Mouse (Mus musculus) limb, embryonic 14.5 days (tissue): ENCODE measurements at regions not wholly inside any gene's neighbourhood (a gene's known extent, or its start where the extent isn't known, plus 50 kb on each side); places are given as distances from the start of the nearest gene placed in this dataset.
A peak's percentile ranks its signal among the peaks of the same experiment; 100 is the strongest.

Experiments used
- ATAC-seq: fragments of 200-750 bp; cut with Nextera tagmentation; 2 replicates; pipeline ENCODE4 v1.8.0; 2017; ENCODE audit warnings: low read depth, moderate number of reproducible peaks, moderate TSS enrichment; ENCODE audit not compliant: low FRiP score
- DNase-seq: peaks from one replicate; pipeline ENCODE4 v3.0.0-alpha.2; 2015; ENCODE audit warnings: low spot score
- H3K27ac ChIP-seq: fragments of 300-500 bp; sonication (generic); replicated peaks from 2 replicates; pipeline ENCODE4 v1.5.1; 2014; ENCODE audit warnings: low read depth, mild to moderate bottlenecking, low read length, moderate library complexity, mixed read lengths
- H3K27me3 ChIP-seq: fragments of 300-500 bp; sonication (generic); 2 replicates; pipeline ENCODE4 v1.6.1; 2014; ENCODE audit warnings: low read length, mixed read lengths; ENCODE audit not compliant: control insufficient read depth, insufficient read depth
- H3K36me3 ChIP-seq: fragments of 300-500 bp; sonication (generic); 2 replicates; pipeline ENCODE4 v1.6.1; 2014; ENCODE audit warnings: mild to moderate bottlenecking, low read length, moderate library complexity, mixed read lengths; ENCODE audit not compliant: control insufficient read depth, insufficient read depth
- H3K4me1 ChIP-seq: fragments of 300-500 bp; sonication (generic); 2 replicates; pipeline ENCODE4 v1.6.1; 2014; ENCODE audit warnings: antibody characterized with exemption, low read length, mixed read lengths; ENCODE audit not compliant: control insufficient read depth, insufficient read depth
- H3K4me2 ChIP-seq: fragments of 300-500 bp; sonication (generic); replicated peaks from 2 replicates; pipeline ENCODE4 v1.6.1; 2014; ENCODE audit warnings: low read depth, mild to moderate bottlenecking, low read length, moderate library complexity; ENCODE audit not compliant: severe bottlenecking
- H3K4me3 ChIP-seq: fragments of 300-500 bp; sonication (generic); replicated peaks from 2 replicates; pipeline ENCODE4 v1.5.1; 2014; ENCODE audit warnings: low read length
- H3K9ac ChIP-seq: fragments of 300-500 bp; sonication (generic); 2 replicates; pipeline ENCODE4 v1.6.1; 2014; ENCODE audit warnings: mild to moderate bottlenecking, low read depth, low read length, moderate library complexity; ENCODE audit not compliant: severe bottlenecking
- H3K9me3 ChIP-seq: fragments of 300-500 bp; sonication (generic); 2 replicates; pipeline ENCODE4 v1.6.1; 2016; ENCODE audit warnings: low read length; ENCODE audit not compliant: control insufficient read depth
- POLR2A ChIP-seq: fragments of 200-500 bp; IDR thresholded peaks from 2 replicates; pipeline ENCODE4 v1.8.0; 2012; ENCODE audit warnings: inconsistent platforms, mild to moderate bottlenecking, moderate library complexity, borderline replicate concordance; ENCODE audit not compliant: insufficient read depth, insufficient read length; ENCODE audit errors: extremely low read depth
- WGBS: fragments of 180-500 bp; shearing (Covaris S2); extraction: QIAGEN DNeasy Blood & Tissue Kit; methylation state at CpG from one replicate; pipeline ENCODE4 v1.1.7; 2014; 5-methylcytosine and 5-hydroxymethylcytosine counted together

GRCm38 (mm10) chr6:100934424-100934823, 101.0 kb downstream of the Ppp4r2 start:
- Histone ChIP-seq H3K4me3 (no peak overlapping the region), H3K36me3 (no peaks in the 10 kb centered on the region), H3K4me1 (peaks cover 23% of the 10 kb centered on the region), H3K4me2 (no peak overlapping the region), H3K9me3 (no peaks in the 10 kb centered on the region), H3K27ac (no peak overlapping the region), H3K9ac (no peak overlapping the region), H3K27me3 (no peaks in the 10 kb centered on the region)
- ATAC-seq, result no peak
- no peak for TF ChIP-seq POLR2A
- WGBS, result 87% methylated on average over 5 of the region's 5 CpGs
- DNase-seq, result no peak

GRCm38 (mm10) chr6:100937802-100938201, 104.4 kb downstream of the Ppp4r2 start:
- no peak overlapping the region for H3K9ac ChIP-seq

GRCm38 (mm10) chr6:100938376-100938775, 105.0 kb downstream of the Ppp4r2 start:
- Histone ChIP-seq H3K27me3 (no peaks in the 10 kb centered on the region), H3K36me3 (no peaks in the 10 kb centered on the region), H3K4me1 (peaks cover 3% of the 10 kb centered on the region; the same call in 1 of the 2 replicates), H3K9me3 (no peaks in the 10 kb centered on the region), H3K4me2 (no peak overlapping the region), H3K9ac (no peak overlapping the region), H3K4me3 (no peak overlapping the region), H3K27ac (no peak overlapping the region)
- ATAC-seq, result no peak
- no peak for TF ChIP-seq POLR2A
- no peak for DNase-seq
- WGBS, result 81% methylated on average over 11 of the region's 11 CpGs

More at GRCm38 (mm10) chr6:100937802-100938201, 104.4 kb downstream of the Ppp4r2 start:
- ATAC-seq (no peak), DNase-seq (no peak)
- 95% methylated on average over 1 of the region's 1 CpGs for WGBS
- peaks cover 3% of the 10 kb centered on the region; the same call in 1 of the 2 replicates for H3K4me1 ChIP-seq
- H3K36me3 ChIP-seq, result no peaks in the 10 kb centered on the region
- H3K4me2 ChIP-seq, result no peak overlapping the region
- no peak overlapping the region for H3K4me3 ChIP-seq
- H3K9me3 ChIP-seq, result no peaks in the 10 kb centered on the region
- no peaks in the 10 kb centered on the region for H3K27me3 ChIP-seq
- no peak overlapping the region for H3K27ac ChIP-seq
- TF ChIP-seq POLR2A, result no peak

- no peaks in the 10 kb centered on the region for H3K27me3 ChIP-seq
- H3K4me1 ChIP-seq, result peaks cover 3% of the 10 kb centered on the region; the same call in 1 of the 2 replicates
- peak; percentile 79 for ATAC-seq
- H3K27ac ChIP-seq, result no peak overlapping the region
- H3K9ac ChIP-seq, result no peak overlapping the region
- WGBS, result 53% methylated on average over 12 of the region's 12 CpGs
- DNase-seq, result peak; percentile 51
- H3K36me3 ChIP-seq, result no peaks in the 10 kb centered on the region
- H3K4me2 ChIP-seq, result no peak overlapping the region
- TF ChIP-seq POLR2A, result no peak
- no peaks in the 10 kb centered on the region for H3K9me3 ChIP-seq
- H3K4me3 ChIP-seq, result no peak overlapping the region
Measured at GRCm38 (mm10) chr6:100939042-100939441, 105.6 kb downstream of the Ppp4r2 start.

- Histone ChIP-seq H3K27me3 (no peaks in the 10 kb centered on the region), H3K36me3 (no peaks in the 10 kb centered on the region), H3K4me2 (no peak overlapping the region), H3K9me3 (no peaks in the 10 kb centered on the region), H3K27ac (no peak overlapping the region), H3K4me1 (peaks cover 3% of the 10 kb centered on the region; the same call in 1 of the 2 replicates), H3K9ac (no peak overlapping the region), H3K4me3 (no peak overlapping the region)
- no peak for TF ChIP-seq POLR2A
- WGBS, result 84% methylated on average over 5 of the region's 5 CpGs
- ATAC-seq, result no peak
- no peak for DNase-seq
Measured at GRCm38 (mm10) chr6:100939766-100940165, 106.3 kb downstream of the Ppp4r2 start.

GRCm38 (mm10) chr6:100941686-100942085, 108.3 kb downstream of the Ppp4r2 start:
- H3K9me3 ChIP-seq, result no peaks in the 10 kb centered on the region
- no peak overlapping the region for H3K4me3 ChIP-seq
- WGBS, result 86% methylated on average over 2 of the region's 2 CpGs
- H3K27ac ChIP-seq, result no peak overlapping the region
- H3K27me3 ChIP-seq, result no peaks in the 10 kb centered on the region
- DNase-seq (no peak), ATAC-seq (no peak)
- no peak for TF ChIP-seq POLR2A
- no peak overlapping the region for H3K9ac ChIP-seq
- peaks cover 5% of the 10 kb centered on the region; the same call in 1 of the 2 replicates for H3K4me1 ChIP-seq
- H3K4me2 ChIP-seq, result no peak overlapping the region
- no peaks in the 10 kb centered on the region for H3K36me3 ChIP-seq
